Mouse (Mus musculus) liver, embryonic 14.5 days (tissue): ENCODE results near the gene Pfn4.

Experiments
- CTCF ChIP-seq: IDR thresholded peaks from 2 replicates; pipeline ENCODE4 v1.5.1; 2016; ENCODE audit warnings: antibody characterized with exemption, low read depth, control low read depth
- EP300 ChIP-seq: IDR thresholded peaks from 2 replicates; pipeline ENCODE4 v1.6.1; 2016; ENCODE audit warnings: antibody characterized with exemption, low read depth

DNA sequence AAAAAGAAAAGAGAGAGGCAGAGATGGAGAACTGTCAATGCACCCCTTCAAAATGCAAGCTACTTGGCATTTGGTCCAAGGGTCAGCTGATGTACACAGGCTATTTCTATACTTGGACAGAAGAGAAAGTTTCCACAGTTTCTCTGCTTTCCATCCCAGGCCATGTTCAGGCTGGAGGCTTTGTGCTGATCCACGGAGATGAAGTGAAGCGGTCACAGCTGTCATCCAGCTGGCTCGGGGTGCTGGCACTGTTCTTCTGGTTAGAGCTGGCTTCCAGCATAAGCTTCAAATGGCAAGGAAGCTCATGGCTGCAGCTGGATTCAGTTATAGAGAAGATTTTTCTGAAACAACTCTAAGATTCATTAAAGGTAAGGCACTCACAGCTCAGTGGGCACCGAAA is 44.8 kb downstream of the Pfn4 start:
- TF ChIP-seq EP300: no peak
- TF ChIP-seq CTCF: no peak
